Mouse (Mus musculus) cerebellum, postnatal 14 days (tissue): ENCODE data around the gene Adipoq.

Source experiments
- DNase-seq, 2 experiments: peaks; one replicate each; pipeline ENCODE4 v3.0.0; 2021; ENCODE audit warnings: mixed read lengths in 2 of 2

The Adipoq gene

DNA sequence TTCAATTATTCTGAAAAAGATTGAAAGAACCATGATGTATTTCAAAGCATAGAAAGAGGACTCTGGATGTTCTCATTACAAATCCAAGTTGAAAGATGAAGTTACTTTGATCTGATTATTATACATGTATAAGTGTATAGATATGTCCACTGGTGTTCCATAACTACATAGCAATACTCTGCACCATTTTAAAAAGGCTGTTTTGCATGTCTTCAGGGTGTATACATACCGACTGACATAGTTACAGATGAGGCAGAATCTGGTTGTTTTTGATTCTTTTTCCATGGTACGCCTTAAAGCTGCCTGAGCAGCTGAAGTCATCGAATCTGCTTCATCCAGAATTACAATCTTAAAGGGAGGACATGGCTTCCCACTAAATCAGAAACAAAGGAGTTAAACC lies 30.9 kb upstream of the Adipoq start:
- no peak for DNase-seq

DNA sequence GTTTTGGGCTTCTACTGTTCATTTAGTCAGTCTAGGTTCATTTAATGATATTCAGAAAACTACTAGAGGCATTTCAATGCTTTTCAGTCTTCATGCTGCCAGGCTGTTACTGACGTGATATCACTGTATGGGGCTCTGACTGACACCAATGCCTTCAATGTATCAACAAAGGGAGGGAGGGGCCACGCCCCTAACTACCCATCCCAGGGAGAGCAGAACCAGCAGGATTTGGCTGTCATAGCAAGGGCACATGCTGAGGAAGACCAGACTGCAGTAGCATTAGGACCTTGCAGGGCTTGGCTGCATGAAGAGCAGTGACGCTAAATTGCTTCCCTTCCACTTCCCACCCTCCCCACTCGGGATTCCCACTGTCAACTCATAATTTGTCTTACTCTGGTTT lies 29.2 kb upstream of the Adipoq start:
- no peak for DNase-seq

DNA sequence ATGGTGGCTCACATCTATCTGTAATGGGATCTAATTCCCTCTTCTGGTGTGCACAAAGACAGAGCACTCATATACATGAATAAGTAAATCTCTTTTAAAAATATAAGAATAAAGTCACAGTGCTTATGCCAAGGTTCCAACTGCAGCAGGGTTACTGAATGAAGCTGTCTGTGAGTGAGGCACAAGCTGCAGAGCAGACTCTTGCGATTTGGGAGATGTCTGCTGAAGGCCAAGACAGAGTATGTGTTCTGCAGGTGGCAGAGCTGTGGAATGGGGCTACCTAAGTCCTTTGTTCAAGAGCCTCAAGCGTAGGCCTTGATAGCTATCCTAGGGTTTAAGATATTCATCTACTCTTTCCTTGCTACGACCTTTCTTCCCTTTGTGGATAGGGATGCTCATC lies 23.9 kb upstream of the Adipoq start:
- DNase-seq, result no peak

DNA sequence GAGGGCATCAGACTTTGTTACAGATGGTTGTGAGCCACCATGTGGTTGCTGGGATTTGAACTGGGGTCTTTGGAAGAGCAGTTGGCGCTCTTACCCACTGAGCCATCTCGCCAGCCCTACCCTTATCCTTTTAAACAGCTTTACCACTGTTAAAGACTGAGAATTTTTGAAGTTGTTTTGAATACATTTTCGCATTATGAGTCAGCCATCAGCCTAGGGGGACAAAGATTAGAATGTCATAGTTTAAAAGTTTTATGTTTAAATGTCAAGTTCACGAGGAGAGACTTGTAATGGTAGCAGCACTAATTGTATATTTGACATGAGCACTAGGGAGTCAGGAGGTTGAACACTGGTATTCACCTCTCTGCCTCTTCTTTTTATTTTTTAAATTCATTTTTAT lies 23.2 kb upstream of the Adipoq start:
- DNase-seq, result no peak

DNA sequence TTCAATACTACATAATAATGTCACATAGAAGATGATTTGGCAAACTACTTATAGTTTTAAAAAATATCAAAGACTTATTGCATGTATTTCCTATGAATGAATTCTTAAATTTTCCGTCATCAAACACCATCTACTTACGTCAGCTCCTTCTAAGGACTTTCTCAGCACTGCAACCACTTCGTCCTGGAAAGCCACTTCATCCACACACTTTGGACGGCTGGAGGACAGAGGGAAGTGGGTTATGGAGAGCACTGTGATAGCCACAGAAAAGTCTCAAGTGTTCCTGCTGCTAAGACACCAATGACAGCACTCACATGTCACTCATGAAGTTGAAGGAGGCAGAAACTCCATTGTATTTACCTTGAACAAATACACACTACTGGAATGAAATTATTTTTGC lies 21.9 kb upstream of the Adipoq start:
- no peak for DNase-seq

DNA sequence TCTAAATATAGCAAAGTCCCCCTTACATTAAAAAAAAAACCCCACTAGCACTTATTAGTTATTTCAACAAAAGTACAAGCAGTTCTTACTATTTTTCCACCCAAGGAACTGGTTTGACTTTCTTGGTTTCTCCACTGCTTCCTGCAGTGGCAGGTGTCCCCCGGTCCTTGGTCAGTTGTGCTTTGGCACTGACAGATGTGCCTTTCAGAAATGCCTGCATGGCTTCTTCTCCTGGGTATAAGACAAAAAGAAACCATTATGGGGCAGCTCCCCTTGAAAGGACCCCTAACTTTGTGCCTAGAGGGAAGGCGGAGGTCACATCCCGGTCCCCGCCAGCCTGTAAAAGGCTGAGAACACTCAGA lies 19.0 kb upstream of the Adipoq start:
- no peak for DNase-seq

DNA sequence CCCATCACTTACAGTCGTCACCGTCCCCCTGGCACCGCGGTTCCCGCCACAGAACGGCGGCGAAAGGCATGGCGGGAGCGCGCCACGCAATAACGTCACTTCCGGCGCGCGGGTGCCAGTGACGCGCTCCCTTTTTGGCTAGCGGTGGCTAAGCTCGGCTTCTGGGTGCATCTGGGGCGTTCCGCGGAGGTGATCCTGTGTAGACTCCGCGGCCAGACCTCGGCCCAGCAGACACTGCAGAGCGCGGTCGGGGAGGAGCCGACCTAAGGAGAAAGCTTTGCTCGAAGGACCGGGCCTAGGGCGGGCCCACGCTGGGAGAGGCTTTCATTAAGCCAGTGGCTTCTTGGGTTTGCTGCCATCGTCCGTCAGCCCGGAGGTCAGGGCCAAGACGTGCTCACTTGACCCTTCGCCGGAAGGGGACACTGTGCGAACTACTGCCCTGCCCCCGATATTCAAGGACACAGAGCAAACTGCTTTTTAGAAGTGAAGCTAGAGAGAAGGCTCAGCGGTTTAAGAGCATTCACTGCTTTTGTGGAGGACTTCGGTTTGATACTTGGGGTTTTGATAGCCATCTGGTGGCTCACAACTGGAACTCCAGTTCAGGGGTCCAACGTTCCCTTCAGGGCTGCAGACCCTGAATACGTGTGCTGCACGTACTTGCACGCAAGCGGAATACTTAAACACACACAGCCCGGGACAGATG lies 18.5 kb upstream of the Adipoq start, which contains the start of gene Rfc4:
Gene Rfc4 (minus strand): TSS at position 65 of the 703 bp plus-strand sequence.
- peak; percentile 94 to 96 for DNase-seq

DNA sequence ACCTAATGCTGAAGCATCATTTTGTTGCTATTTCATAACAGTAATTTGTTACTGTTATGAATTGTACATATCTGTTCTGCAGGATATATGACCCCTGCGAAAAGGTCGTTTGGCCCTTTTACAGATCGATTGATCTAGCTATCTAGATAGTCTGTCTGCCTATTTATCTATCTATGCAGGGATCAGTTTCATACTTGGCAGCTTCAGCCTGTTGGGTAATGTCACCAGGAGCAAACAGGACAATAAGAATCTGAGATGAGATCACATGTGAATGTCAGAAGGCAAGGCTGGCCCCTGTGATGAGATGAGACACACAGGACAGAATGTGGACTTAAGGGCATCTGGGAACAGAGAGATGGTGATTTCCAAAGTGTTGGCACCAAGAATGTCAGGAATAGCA lies 16.0 kb upstream of the Adipoq start:
- no peak for DNase-seq

DNA sequence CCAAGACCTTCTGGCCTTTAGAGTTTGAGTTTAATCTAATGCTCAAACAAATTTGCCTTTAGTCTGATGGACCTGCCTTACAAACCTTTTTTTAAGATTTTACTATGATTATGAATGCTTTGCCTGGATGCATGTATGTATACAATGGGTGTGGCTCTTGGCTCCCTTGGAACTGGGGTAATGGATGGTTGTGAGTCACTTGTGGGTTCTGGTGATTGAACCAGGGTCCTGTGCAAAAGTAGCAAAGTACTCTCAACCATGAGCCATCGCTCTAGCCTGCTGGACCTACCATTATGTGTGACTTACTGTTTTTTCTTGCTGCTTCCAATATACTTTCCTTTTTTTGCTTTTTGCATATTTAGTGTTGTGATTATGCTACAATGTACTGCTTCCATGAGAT lies 14.0 kb upstream of the Adipoq start:
- DNase-seq, result no peak

DNA sequence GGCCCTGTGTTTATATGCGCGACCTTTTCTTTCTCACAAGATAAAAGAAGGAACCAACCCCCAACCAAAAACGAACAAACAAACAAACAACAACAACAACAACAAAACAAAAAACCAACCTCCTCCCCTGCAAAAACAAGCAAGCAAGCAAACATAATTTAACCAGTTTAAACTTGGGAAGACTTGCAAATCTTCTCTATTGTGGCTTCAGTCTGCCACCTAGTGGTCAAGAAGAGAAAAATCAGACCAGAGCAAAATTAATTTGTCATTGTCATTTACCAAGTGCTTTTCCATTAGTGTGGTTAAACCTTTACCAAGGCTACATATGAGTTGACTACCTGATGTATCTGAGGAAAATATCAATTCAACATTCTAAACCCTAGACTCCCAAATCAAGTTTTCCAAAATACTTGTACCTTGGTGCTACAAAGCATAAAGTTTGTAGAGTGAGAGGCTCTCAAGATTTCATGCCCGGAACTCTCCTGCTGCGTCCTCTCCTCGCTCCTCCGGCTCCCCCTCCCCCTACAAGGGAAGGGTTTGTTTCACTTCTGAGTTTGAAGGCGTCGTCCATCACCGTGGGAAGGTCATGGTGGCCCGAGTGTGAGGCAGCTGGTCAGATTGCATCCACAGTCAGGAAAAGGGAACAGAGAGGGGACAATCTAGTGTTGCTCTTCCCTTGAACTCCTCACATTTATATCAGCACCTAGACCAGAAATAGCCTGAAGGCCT lies 10.8 kb upstream of the Adipoq start:
- peak; percentile 22 to 48 for DNase-seq

DNA sequence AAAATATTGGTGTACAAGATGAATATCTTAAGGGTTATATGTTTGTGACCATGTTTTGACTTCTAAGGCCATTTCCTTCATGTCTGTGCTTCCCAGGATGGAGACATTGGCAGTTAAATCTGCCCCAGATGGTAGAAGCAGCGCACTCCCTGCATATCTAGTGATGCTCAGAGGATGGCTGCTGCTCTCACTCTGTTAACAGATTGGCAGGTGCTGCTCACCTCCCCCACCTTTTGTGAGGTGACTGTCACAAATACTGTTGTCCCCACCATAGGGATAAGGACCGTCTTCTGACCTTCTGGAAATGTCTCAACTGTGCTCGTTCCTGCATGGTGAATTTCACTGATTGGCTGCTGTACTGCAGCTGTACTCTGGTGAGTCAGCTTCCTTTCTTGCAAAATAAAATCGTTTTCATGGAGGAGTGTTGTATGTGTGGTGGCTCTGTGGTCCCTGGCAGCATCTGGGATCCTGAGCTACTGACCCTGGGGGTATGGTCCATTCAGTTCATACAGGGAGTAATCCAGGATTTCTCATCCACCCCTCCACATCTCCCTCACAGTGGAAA lies 9.8 kb upstream of the Adipoq start:
- DNase-seq, result peak; percentile 29 to 44

DNA sequence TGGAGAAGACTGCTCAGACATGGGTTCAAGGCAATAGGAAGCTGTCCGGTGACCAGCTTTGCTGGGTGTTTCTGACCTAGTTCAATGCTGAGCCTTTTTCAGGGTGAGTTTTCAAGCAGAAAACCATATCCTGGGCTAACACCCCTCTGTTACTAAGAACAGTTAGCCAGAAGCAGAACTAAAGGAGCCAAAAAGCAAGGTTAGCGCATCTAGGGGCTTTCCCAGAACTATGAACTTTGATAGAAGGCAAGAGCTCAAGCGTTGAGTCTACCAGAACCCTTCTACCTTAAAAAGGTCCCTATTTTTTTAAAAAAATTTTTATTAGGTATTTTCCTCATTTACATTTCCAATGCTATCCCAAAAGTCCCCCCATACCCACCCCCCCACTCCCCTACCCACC lies 5.4 kb upstream of the Adipoq start:
- no peak for DNase-seq

DNA sequence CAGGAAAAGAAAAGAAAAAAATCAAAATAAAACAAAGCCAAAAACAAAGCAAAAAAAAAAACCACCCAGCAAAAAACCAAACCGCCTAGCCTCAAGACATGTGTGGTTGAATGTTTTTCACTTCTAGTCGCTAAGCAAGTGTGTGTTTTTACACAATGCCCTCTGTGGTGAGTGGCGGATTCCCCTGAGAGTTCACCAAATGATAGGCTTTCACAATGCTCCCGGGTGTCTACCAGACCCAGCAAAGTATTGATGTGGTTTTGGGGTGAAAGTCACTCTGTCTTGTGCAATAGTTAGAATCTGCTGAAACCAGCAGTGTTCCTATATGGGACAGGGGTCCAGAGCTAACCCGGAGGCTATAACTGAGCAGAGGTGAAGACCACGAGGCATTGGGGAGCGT lies 2.0 kb upstream of the Adipoq start:
- DNase-seq, result no peak

DNA sequence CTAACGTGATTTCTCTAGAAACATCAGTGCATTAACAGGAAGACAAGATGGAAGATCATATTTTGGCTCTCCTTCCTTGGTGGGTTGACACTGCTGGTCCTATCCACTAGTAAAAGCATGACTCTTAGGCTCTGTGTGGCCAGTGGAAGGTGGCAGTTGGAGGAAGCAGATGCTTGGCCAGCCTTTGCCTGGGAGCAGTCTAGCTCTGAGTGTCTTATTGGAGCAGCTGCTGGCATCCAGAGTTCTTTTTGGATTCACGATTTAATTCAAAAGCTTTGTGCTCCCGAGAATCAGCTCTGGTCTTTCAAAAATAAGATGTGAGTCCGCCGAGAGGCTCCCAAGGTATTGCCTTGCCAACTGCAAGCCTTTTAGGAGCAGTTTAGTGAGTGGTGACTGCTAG lies 1.1 kb upstream of the Adipoq start:
- DNase-seq, result no peak

DNA sequence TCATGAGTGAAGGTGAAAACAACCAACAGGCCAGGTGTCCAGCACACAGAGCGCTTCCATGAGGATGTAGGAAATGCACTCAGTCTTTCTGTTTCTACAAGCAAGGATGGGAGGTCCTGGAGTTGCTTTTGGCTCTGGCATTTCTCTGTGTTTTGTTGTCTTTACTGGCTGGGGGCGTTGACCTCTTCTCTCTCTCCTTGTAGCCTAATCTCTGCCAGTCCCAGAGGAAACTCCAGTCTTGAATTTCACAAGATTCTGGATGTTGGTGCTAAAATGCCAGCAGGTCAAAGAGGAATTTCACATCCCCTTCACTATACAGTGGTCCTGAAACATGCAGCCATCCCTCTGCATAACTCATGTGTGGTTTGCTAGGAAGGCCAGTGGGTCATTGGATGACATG lies 2.6 kb downstream of the Adipoq start:
- DNase-seq, result no peak

DNA sequence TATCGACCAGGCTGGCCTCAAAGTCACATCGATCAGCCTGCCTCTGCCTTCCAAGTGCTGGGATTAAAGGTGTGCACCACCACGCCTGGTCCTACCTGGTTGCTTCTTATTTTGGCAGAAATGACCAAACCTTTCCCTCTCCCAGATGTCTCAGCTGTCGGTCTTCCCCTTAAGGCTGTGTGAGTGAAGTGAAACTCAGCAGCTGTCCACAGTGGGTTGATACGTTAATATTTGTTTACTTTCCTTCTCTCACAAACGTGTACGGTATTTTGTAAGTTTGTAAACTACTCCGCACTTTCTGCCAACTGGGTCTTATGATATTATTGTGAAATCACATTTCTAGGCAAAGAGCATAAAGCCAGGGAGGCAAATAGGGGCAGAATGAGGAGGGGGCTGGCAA lies 3.1 kb downstream of the Adipoq start:
- DNase-seq, result no peak

DNA sequence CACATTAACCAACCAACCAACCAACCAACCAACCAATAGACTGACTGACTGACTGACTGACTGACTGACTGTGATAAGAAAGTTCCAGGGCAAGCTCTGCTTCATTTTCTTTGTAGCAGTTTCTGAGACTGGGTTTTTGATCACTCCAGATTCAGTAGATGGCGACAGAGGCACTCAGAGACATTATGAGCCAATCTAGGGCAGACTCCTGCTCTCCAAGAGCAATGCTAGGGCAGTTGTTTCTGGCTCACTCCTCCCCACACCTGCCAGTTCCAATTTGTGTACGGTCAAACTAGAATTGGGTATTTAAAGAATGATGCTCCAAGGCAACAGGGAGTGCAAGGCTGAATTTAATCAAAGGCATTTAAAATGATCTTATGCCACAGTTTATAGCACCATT lies 5.1 kb downstream of the Adipoq start:
- peak; percentile 26 to 32 for DNase-seq

DNA sequence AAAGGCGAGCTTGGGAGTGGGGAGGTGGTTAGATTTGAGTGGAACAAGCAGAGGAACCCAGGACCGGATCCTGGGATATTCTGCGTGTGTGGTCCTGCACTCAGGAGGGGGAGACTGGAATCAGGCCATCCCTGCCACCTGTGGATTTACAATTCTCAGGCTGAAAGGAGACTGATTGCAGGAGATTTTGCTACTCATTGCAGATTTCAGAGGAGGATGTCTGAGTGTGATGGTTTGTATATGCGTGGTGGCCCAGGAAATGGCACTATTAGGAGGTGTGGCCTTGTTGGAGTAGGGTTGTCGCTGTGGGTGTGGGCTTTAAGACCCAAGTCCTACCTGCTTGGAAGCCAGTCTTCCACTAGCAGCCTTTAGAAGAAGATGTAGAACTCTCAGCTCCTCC lies 7.9 kb downstream of the Adipoq start:
- no peak for DNase-seq

DNA sequence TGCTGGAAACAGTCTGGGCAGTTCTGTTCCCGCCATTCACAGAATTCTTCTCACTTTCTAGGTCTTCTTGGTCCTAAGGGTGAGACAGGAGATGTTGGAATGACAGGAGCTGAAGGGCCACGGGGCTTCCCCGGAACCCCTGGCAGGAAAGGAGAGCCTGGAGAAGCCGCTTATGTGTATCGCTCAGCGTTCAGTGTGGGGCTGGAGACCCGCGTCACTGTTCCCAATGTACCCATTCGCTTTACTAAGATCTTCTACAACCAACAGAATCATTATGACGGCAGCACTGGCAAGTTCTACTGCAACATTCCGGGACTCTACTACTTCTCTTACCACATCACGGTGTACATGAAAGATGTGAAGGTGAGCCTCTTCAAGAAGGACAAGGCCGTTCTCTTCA lies 10.7 kb downstream of the Adipoq start:
- DNase-seq, result no peak

DNA sequence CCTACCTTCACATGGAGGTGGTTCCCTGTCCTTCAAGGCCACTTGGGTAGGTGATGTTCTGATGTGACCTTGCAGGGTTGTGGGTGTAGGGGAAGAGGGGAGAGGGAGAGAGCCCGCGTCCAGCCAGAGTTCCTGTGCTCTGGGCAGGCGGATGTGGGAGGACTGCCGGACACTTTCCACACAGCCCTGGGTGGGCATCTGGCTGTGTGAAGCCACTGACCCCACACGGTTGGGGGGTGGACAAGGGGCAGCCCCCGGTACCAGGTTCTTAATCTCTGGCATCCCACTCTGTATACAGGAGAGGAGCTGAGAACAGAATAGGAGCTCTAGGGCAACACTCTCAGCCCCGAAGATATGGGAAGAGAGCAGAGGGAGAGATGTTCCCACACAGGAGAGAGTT lies 12.0 kb downstream of the Adipoq start:
- no peak for DNase-seq

DNA sequence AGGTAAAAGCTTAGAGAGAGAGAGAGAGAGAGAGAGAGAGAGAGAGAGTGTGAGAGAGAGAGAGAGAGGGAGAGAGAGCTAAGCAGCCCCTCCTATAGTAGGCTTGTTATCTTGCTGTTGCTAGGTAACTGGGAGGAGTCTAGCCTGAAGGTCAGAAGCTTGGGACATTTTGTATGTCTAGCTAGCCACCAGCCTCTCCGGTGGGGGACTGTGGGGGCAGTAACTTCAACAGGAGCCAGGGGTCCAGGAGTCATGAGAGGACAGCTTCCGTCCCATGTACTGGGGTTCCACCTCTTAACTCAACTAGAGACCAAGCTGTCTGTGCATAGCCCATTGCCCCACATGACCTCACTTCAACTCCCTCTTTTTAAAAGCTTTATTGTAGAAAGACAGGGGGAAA lies 12.6 kb downstream of the Adipoq start:
- no peak for DNase-seq

DNA sequence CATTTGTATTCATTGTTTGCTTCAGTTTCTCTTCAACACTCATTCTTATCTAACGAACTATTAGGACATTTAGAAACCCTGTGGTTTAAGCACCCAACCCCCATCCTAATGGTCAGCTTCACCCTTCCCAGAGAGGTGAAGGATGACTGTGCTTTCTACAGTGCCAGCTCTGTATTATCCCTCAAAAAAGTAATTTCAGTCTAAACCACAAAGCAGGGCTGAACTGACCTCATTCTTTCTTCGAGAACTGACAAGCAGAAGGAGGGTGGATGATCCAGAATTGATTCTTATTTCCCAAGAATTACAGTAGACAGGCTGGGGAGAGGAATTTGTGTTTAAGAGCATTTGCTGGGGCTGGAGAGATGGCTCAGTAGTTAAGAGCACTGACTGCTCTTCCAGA lies 13.4 kb downstream of the Adipoq start:
- no peak for DNase-seq

DNA sequence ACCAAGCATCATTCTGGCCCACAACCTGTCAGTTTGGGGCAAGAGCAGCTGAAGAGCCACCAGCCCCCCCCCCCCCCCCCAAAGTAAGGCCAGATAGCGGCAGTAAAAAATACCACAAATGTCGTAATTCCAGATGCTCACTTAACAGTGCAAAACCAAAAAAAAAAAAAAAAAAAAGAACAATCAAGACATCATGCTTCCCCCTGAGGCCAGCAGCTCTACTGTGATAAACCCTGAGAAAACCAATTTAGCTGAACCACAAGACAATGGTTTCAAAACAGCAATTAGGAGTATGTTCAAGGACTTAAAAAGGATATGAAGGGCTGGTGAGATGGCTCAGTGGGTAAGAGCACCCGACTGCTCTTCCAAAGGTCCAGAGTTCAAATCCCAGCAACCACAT lies 15.8 kb downstream of the Adipoq start:
- DNase-seq, result no peak

DNA sequence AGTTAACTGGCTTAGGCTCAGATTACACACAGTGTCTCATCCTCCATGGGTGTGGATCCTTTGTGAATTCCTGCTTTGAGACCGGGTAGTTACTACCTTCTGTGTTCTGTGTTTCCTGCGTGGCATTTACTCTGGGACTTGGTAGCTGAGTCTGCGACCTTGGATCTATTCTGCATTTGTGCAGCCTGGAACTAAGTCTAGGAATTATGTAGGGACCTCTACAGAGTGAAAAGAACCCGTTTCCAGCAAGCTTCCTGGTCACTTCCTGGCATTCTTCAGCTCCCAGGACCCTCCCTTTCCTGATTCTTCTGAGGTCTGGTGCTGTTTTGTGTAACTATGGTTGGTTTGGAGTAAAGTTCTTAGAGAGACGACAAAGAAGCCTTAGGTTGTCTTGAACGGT lies 18.1 kb downstream of the Adipoq start:
- no peak for DNase-seq

DNA sequence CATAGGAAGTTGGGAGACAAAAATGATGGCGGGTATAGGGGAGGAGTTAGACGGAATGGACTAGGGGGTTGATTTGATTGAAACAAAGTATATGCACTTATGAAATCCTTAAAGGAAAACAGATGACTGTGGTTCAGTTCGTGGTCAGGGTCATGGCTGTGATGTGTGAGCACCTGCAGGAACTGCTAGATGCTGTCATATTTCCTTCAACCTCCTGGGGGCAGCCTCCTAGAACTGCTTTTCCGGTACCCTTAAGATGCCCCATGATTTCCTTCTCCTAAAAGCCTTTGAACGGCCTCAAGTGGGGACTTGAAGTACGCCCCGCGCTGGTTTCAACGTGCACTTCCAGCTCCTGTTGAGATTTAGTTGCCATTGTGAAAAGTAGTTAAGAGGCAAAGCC lies 19.1 kb downstream of the Adipoq start:
- DNase-seq, result no peak
